Mouse (Mus musculus): ENCODE measurements around the gene Gm37419. TPM values are rescaled to one million over a fixed set of nuclear protein-coding genes. Genes with fewer than 3 reads are reported as not detected.
A peak's percentile ranks its signal among the peaks of the same experiment; 100 is the strongest.

The Gm37419 gene
- polyA plus RNA-seq, 1 experiment: not detected

GRCm38 (mm10) chr16:23984183-23984582 lies 4.1 kb upstream of the Gm37419 start:
- Histone ChIP-seq H3K4me1 (ENCODE audit: control insufficient read depth, insufficient read depth, insufficient read length) (peaks cover 7% of the 10 kb centered on the region; the same call in 1 of the 2 replicates), H3K36me3 (ENCODE audit: control insufficient read depth, insufficient read depth, low read length) (peaks cover 1% of the 10 kb centered on the region; the same call in 1 of the 2 replicates), H3K27ac (ENCODE audit: insufficient read depth, low read length) (no peak overlapping the region; the same call in 1 of the 2 replicates), H3K27me3 (ENCODE audit: control insufficient read depth, insufficient read depth, low read length) (no peaks in the 10 kb centered on the region), H3K4me3 (ENCODE audit: extremely low read depth, insufficient read depth, insufficient read length) (peak overlapping the region; percentile 51; the same call in 1 of the 2 replicates)
- 1% methylated on average over 22 of the region's 22 CpGs for WGBS
- TF ChIP-seq POLR2A (IDR thresholded peaks at IDR 0.05; ENCODE audit: low read depth, low read length) (no peak), CTCF (IDR thresholded peaks at IDR 0.05; ENCODE audit: extremely low read depth, insufficient read depth, insufficient read length, insufficient replicate concordance) (peak; percentile 95)
- peak; percentile 71 to 86 for DNase-seq (ENCODE audit: low read depth in 1 of 2, low spot score in 2 of 2)

GRCm38 (mm10) chr16:23984760-23985466 lies 3.4 kb upstream of the Gm37419 start:
- Histone ChIP-seq H3K27me3 (ENCODE audit: control insufficient read depth, insufficient read depth, low read length) (no peaks in the 10 kb centered on the region), H3K36me3 (ENCODE audit: control insufficient read depth, insufficient read depth, low read length) (peaks cover 1% of the 10 kb centered on the region; the same call in 1 of the 2 replicates), H3K4me1 (ENCODE audit: control insufficient read depth, insufficient read depth, insufficient read length) (peaks cover 7% of the 10 kb centered on the region; the same call in 1 of the 2 replicates), H3K27ac (ENCODE audit: insufficient read depth, low read length) (peak overlapping the region; percentile 42), H3K4me3 (ENCODE audit: extremely low read depth, insufficient read depth, insufficient read length) (peak overlapping the region; percentile 51)
- no peak for TF ChIP-seq CTCF (IDR thresholded peaks at IDR 0.05; ENCODE audit: extremely low read depth, insufficient read depth, insufficient read length, insufficient replicate concordance)
- TF ChIP-seq POLR2A (IDR thresholded peaks at IDR 0.05; ENCODE audit: low read depth, low read length): no peak
- peak in 1 of 2 experiments; percentile 55 for DNase-seq (ENCODE audit: low read depth in 1 of 2, low spot score in 2 of 2)
- under 1% methylated on average over 22 of the region's 22 CpGs for whole genome bisulfite sequencing

GRCm38 (mm10) chr16:23985467-23985861 lies 2.8 kb upstream of the Gm37419 start:
- peak; percentile 61 to 72 for DNase-seq (ENCODE audit: low read depth in 1 of 2, low spot score in 2 of 2)
- H3K4me3 ChIP-seq (ENCODE audit: extremely low read depth, insufficient read depth, insufficient read length): no peak overlapping the region
- WGBS: 1% methylated on average over 6 of the region's 6 CpGs
- peak overlapping the region; percentile 43; the same call in 1 of the 2 replicates for H3K27ac ChIP-seq (ENCODE audit: insufficient read depth, low read length)
- H3K27me3 ChIP-seq (ENCODE audit: control insufficient read depth, insufficient read depth, low read length): no peaks in the 10 kb centered on the region
- no peak for TF ChIP-seq POLR2A (IDR thresholded peaks at IDR 0.05; ENCODE audit: low read depth, low read length)
- TF ChIP-seq CTCF (IDR thresholded peaks at IDR 0.05; ENCODE audit: extremely low read depth, insufficient read depth, insufficient read length, insufficient replicate concordance): no peak
- peaks cover 1% of the 10 kb centered on the region; the same call in 1 of the 2 replicates for H3K36me3 ChIP-seq (ENCODE audit: control insufficient read depth, insufficient read depth, low read length)
- H3K4me1 ChIP-seq (ENCODE audit: control insufficient read depth, insufficient read depth, insufficient read length): peaks cover 7% of the 10 kb centered on the region; the same call in 1 of the 2 replicates

- WGBS: 3% methylated on average over 3 of the region's 3 CpGs
- H3K4me1 ChIP-seq (ENCODE audit: control insufficient read depth, insufficient read depth, insufficient read length): peaks cover 3% of the 10 kb centered on the region; the same call in 1 of the 2 replicates
- peak overlapping the region; percentile 96 for H3K27ac ChIP-seq (ENCODE audit: insufficient read depth, low read length)
- H3K27me3 ChIP-seq (ENCODE audit: control insufficient read depth, insufficient read depth, low read length): no peaks in the 10 kb centered on the region
- H3K36me3 ChIP-seq (ENCODE audit: control insufficient read depth, insufficient read depth, low read length): peaks cover 1% of the 10 kb centered on the region; the same call in 1 of the 2 replicates
- TF ChIP-seq POLR2A (IDR thresholded peaks at IDR 0.05; ENCODE audit: low read depth, low read length) (no peak), CTCF (IDR thresholded peaks at IDR 0.05; ENCODE audit: extremely low read depth, insufficient read depth, insufficient read length, insufficient replicate concordance) (no peak)
- H3K4me3 ChIP-seq (ENCODE audit: extremely low read depth, insufficient read depth, insufficient read length): peak overlapping the region; percentile 94
- DNase-seq (ENCODE audit: low read depth in 1 of 2, low spot score in 2 of 2): no peak
Measured at GRCm38 (mm10) chr16:23986176-23986575, 2.1 kb upstream of the Gm37419 start.

- Histone ChIP-seq H3K27me3 (ENCODE audit: control insufficient read depth, insufficient read depth, low read length) (no peaks in the 10 kb centered on the region), H3K4me3 (ENCODE audit: extremely low read depth, insufficient read depth, insufficient read length) (peak overlapping the region; percentile 94)
- WGBS: 1% methylated on average over 17 of the region's 17 CpGs
Measured at GRCm38 (mm10) chr16:23986871-23987270, 1.4 kb upstream of the Gm37419 start.

GRCm38 (mm10) chr16:23987341-23988156 lies 733 bp upstream of the Gm37419 start:
- WGBS: under 1% methylated on average over 64 of the region's 64 CpGs
- H3K27me3 ChIP-seq (ENCODE audit: control insufficient read depth, insufficient read depth, low read length): no peaks in the 10 kb centered on the region

More at GRCm38 (mm10) chr16:23986871-23987270, 1.4 kb upstream of the Gm37419 start:
- Histone ChIP-seq H3K27ac (ENCODE audit: insufficient read depth, low read length) (peak overlapping the region; percentile 96), H3K36me3 (ENCODE audit: control insufficient read depth, insufficient read depth, low read length) (peaks cover 1% of the 10 kb centered on the region; the same call in 1 of the 2 replicates), H3K4me1 (ENCODE audit: control insufficient read depth, insufficient read depth, insufficient read length) (peaks cover 6% of the 10 kb centered on the region; the same call in 1 of the 2 replicates)
- no peak for TF ChIP-seq POLR2A (IDR thresholded peaks at IDR 0.05; ENCODE audit: low read depth, low read length)
- TF ChIP-seq CTCF (IDR thresholded peaks at IDR 0.05; ENCODE audit: extremely low read depth, insufficient read depth, insufficient read length, insufficient replicate concordance): no peak
- peak in 1 of 2 experiments; percentile 26 for DNase-seq (ENCODE audit: low read depth in 1 of 2, low spot score in 2 of 2)

More at GRCm38 (mm10) chr16:23987341-23988156, 733 bp upstream of the Gm37419 start:
- Histone ChIP-seq H3K4me1 (ENCODE audit: control insufficient read depth, insufficient read depth, insufficient read length) (peaks cover 3% of the 10 kb centered on the region; the same call in 1 of the 2 replicates), H3K4me3 (ENCODE audit: extremely low read depth, insufficient read depth, insufficient read length) (peak overlapping the region; percentile 94), H3K36me3 (ENCODE audit: control insufficient read depth, insufficient read depth, low read length) (peaks cover 1% of the 10 kb centered on the region; the same call in 1 of the 2 replicates), H3K27ac (ENCODE audit: insufficient read depth, low read length) (peak overlapping the region; percentile 96)
- peak in 1 of 2 experiments; percentile 47 for DNase-seq (ENCODE audit: low read depth in 1 of 2, low spot score in 2 of 2)
- no peak for TF ChIP-seq POLR2A (IDR thresholded peaks at IDR 0.05; ENCODE audit: low read depth, low read length)
- no peak for TF ChIP-seq CTCF (IDR thresholded peaks at IDR 0.05; ENCODE audit: extremely low read depth, insufficient read depth, insufficient read length, insufficient replicate concordance)
